ENCODE assay signal across 9 mouse cellular contexts in the genomic region with DNA sequence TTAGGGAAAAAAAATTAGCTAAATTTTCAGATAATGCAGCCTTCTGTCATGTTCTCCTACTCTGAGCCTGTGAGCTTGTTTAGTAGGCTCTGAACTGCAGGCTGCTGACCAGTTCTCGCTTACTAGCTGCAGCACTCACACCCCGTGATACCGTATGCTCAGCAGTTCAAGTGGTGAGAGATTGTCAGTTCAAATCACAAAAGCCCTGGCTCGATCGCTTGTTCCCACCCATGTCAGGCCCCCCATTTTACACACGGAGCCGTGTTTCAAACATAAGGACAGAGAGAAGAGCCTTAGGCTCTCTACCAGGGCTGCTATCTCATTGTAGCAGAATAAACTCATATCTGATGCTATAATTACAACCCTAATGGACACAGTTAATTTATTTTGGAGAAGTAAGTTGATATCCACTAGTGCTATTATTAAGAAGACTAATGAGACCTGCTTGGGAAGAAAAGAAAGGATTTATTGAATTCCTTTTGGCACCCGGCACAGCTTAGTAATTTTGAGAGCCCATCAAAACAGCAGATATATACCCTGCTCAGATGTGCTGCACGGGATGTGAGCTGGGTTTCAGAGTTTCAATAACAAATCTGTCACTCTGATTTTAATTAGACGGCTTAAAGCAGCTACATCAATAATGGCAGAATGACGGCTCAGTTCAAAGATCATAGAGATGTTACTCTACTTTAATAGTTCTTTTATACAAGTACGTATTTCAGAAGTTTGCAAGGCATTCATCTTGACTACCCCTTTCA.
DNase-seq lines count a peak whose midpoint lies in the region; ATAC-seq and TF ChIP-seq lines count a peak whose summit lies in the region.
"Had no signal": no experiment of that assay in that cellular context is flagged by ENCODE, and none has a peak within 500 bp of the region (broad histone marks: within the 10 kb centered on the region; RNA-seq: fewer than 3 reads in every experiment).

No protein-coding gene starts in this region.

- peaks cover 7% of the 10 kb centered on the region for H3K4me1 ChIP-seq in forebrain, postnatal 0 days (ENCODE audit: insufficient read depth)

- WGBS in forebrain, postnatal 0 days: 12% methylated on average over 12 of the region's 12 CpGs

- intact Hi-C loops in left cerebral cortex, postnatal 4 days (cut with DNase I): no loop called here
- intact Hi-C loops in left cerebral cortex, postnatal 10 days (cut with DNase I): no loop called here

- ATAC-seq in forebrain, postnatal 0 days: peak; percentile 79
- no peak for ATAC-seq in CD4-positive, CD25-positive, alpha-beta regulatory T cell, adult 4 months

- no peak overlapping the region for H3K4me3 ChIP-seq in forebrain, postnatal 0 days (ENCODE audit: low read depth, low read length)

- peak; percentile 21 for DNase-seq in left cerebral cortex, postnatal 4 days
- no peak for DNase-seq in left cerebral cortex, postnatal 10 days (ENCODE audit: extremely low spot score in 1 of 2, low spot score in 2 of 2)
- DNase-seq in forebrain, postnatal 0 days: peak; percentile 57
- DNase-seq in layer of hippocampus, adult 9-11 months: peak; percentile 69
- peak; percentile 59 for DNase-seq in retina, postnatal 1 day
- DNase-seq in right cerebral cortex, postnatal 36 days (ENCODE audit: low spot score in 2 of 2): no peak
- DNase-seq: kidney, adult 2 months; lung, postnatal 36 days had no signal

- TF ChIP-seq CTCF in forebrain, postnatal 0 days (IDR thresholded peaks at IDR 0.05; ENCODE audit: low read depth): no peak

- no peaks in the 10 kb centered on the region for H3K36me3 ChIP-seq in forebrain, postnatal 0 days (ENCODE audit: insufficient read depth)

- H3K27ac ChIP-seq in forebrain, postnatal 0 days (ENCODE audit: low read depth, low read length): peak overlapping the region; percentile 69

- H3K9ac ChIP-seq in forebrain, postnatal 0 days: no peak overlapping the region

- H3K4me2 ChIP-seq in forebrain, postnatal 0 days (ENCODE audit: low read depth): peak overlapping the region; percentile 6; the same call in 1 of the 2 replicates

- H3K27me3 ChIP-seq in forebrain, postnatal 0 days (ENCODE audit: insufficient read depth, low read length): no peaks in the 10 kb centered on the region

- no peaks in the 10 kb centered on the region for H3K9me3 ChIP-seq in forebrain, postnatal 0 days (ENCODE audit: low read length)

Comparison
In these comparisons a context has a peak if more than half of its experiments do, and no peak if none do; other contexts are left out.
1. DNase-seq: peak in left cerebral cortex, postnatal 4 days (single experiment), forebrain, postnatal 0 days (single experiment), layer of hippocampus, adult 9-11 months (single experiment) and retina, postnatal 1 day (single experiment); none in left cerebral cortex, postnatal 10 days (0 of 2) and right cerebral cortex, postnatal 36 days (0 of 2).